Mouse (Mus musculus): ENCODE measurements at regions not wholly inside any gene's neighbourhood (a gene's known extent, or its start where the extent isn't known, plus 50 kb on each side); places are given as distances from the start of the nearest gene placed in this dataset.

DNA sequence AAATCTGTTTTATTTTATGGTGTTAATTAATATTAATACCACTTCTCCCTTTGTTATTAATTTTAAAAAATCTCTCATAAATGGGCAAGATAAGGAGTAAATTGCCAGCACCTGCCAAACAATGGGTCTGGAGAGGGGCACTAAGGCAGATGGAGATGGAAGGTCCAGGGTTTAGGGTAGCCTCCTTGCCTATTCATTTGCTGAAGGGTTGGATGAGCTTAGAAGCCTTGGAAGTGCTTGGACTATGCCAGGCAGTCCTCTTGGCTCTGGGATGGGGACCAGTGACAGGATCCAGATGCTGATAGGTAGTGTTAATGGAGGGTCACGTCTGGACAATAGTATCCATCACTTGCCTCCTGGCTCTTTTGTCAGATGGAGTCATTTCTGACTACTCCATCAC, 82.7 kb downstream of the Nr2f2 start:
- Histone ChIP-seq H3K9ac (replicated peaks; ENCODE audit: low read length) (no peak overlapping the region), H3K4me1 (ENCODE audit: control insufficient read depth, insufficient read depth, low read length) (peaks cover 3% of the 10 kb centered on the region), H3K36me3 (replicated peaks; ENCODE audit: control insufficient read depth, insufficient read depth, low read depth, low read length) (no peaks in the 10 kb centered on the region), H3K4me2 (ENCODE audit: low read depth, low read length) (no peak overlapping the region), H3K9me3 (replicated peaks; ENCODE audit: control insufficient read depth, low read length) (no peaks in the 10 kb centered on the region), H3K27me3 (ENCODE audit: control insufficient read depth, insufficient read depth, low read length) (peaks cover 57% of the 10 kb centered on the region), H3K4me3 (ENCODE audit: low read depth, low read length) (no peak overlapping the region), H3K27ac (replicated peaks; ENCODE audit: low read depth, low read length) (no peak overlapping the region)
- WGBS: 0% methylated on average over 1 of the region's 1 CpGs
- ATAC-seq (replicated peaks; ENCODE audit: insufficient number of reproducible peaks, low FRiP score, low TSS enrichment, low read depth) (no peak), DNase-seq (ENCODE audit: low spot score) (no peak)

GRCm38 (mm10) chr7:70283166-70283565, 83.4 kb downstream of the Nr2f2 start:
- DNase-seq (ENCODE audit: low spot score) (no peak), ATAC-seq (replicated peaks; ENCODE audit: insufficient number of reproducible peaks, low FRiP score, low TSS enrichment, low read depth) (no peak)
- Histone ChIP-seq H3K4me1 (ENCODE audit: control insufficient read depth, insufficient read depth, low read length) (peaks cover 3% of the 10 kb centered on the region), H3K9me3 (replicated peaks; ENCODE audit: control insufficient read depth, low read length) (no peaks in the 10 kb centered on the region), H3K9ac (replicated peaks; ENCODE audit: low read length) (no peak overlapping the region), H3K27ac (replicated peaks; ENCODE audit: low read depth, low read length) (no peak overlapping the region), H3K27me3 (ENCODE audit: control insufficient read depth, insufficient read depth, low read length) (peaks cover 55% of the 10 kb centered on the region), H3K4me2 (ENCODE audit: low read depth, low read length) (no peak overlapping the region), H3K4me3 (ENCODE audit: low read depth, low read length) (no peak overlapping the region), H3K36me3 (replicated peaks; ENCODE audit: control insufficient read depth, insufficient read depth, low read depth, low read length) (no peaks in the 10 kb centered on the region)
- WGBS: 6% methylated on average over 4 of the region's 4 CpGs

DNA sequence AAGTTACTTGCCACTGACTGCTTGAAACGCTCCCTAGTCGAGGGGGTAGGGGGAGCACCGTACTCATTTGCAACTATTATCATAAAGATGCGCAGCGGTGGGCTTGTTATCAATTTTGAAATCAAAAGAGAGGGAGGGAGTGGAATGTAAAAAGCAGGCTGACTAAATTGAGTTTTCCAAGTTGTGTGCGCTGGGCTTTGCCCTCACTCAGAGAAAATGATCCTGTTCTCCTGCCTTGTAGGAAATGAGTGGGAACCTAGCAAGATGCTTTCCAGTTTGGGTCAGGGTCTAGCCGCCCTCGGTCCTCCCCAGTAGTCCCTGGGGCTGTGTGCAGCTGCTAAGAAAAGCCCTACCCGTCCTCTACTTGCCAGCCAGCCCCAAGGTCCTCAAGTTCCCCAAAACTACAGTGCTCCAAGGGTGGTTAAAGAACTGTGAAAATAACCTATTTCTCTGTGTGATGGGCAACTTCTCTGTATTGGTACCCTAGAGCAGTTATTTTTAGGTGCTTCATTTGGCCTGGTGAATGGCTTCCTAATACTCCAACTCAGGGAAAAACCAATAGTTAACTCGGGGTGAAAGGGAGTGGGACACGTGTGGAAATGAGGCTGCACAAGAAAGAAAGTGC, 84.5 kb downstream of the Nr2f2 start:
- peaks cover 50% of the 10 kb centered on the region for H3K27me3 ChIP-seq (ENCODE audit: control insufficient read depth, insufficient read depth, low read length)
- no peak overlapping the region for H3K4me3 ChIP-seq (ENCODE audit: low read depth, low read length)
- DNase-seq (ENCODE audit: low spot score) (peak; percentile 15), ATAC-seq (replicated peaks; ENCODE audit: insufficient number of reproducible peaks, low FRiP score, low TSS enrichment, low read depth) (no peak)
- no peaks in the 10 kb centered on the region for H3K36me3 ChIP-seq (replicated peaks; ENCODE audit: control insufficient read depth, insufficient read depth, low read depth, low read length)
- 1% methylated on average over 11 of the region's 11 CpGs for WGBS
- no peak overlapping the region for H3K4me2 ChIP-seq (ENCODE audit: low read depth, low read length)
- H3K9ac ChIP-seq (replicated peaks; ENCODE audit: low read length): no peak overlapping the region
- peaks cover 3% of the 10 kb centered on the region; the same call in 1 of the 2 replicates for H3K4me1 ChIP-seq (ENCODE audit: control insufficient read depth, insufficient read depth, low read length)
- no peaks in the 10 kb centered on the region for H3K9me3 ChIP-seq (replicated peaks; ENCODE audit: control insufficient read depth, low read length)
- no peak overlapping the region for H3K27ac ChIP-seq (replicated peaks; ENCODE audit: low read depth, low read length)

GRCm38 (mm10) chr7:70281381-70281750, 85.2 kb downstream of the Nr2f2 start:
- Histone ChIP-seq H3K4me1 (ENCODE audit: control insufficient read depth, insufficient read depth, low read length) (peaks cover 3% of the 10 kb centered on the region; the same call in 1 of the 2 replicates), H3K4me3 (ENCODE audit: low read depth, low read length) (peak overlapping the region; percentile 8; the same call in 1 of the 2 replicates), H3K9me3 (replicated peaks; ENCODE audit: control insufficient read depth, low read length) (no peaks in the 10 kb centered on the region), H3K36me3 (replicated peaks; ENCODE audit: control insufficient read depth, insufficient read depth, low read depth, low read length) (no peaks in the 10 kb centered on the region), H3K9ac (replicated peaks; ENCODE audit: low read length) (no peak overlapping the region), H3K4me2 (ENCODE audit: low read depth, low read length) (peak overlapping the region; percentile 49), H3K27me3 (ENCODE audit: control insufficient read depth, insufficient read depth, low read length) (peaks cover 47% of the 10 kb centered on the region), H3K27ac (replicated peaks; ENCODE audit: low read depth, low read length) (no peak overlapping the region)
- under 1% methylated on average over 22 of the region's 22 CpGs for WGBS
- ATAC-seq (replicated peaks; ENCODE audit: insufficient number of reproducible peaks, low FRiP score, low TSS enrichment, low read depth): peak; percentile 65
- peak; percentile 35 for DNase-seq (ENCODE audit: low spot score)

DNA sequence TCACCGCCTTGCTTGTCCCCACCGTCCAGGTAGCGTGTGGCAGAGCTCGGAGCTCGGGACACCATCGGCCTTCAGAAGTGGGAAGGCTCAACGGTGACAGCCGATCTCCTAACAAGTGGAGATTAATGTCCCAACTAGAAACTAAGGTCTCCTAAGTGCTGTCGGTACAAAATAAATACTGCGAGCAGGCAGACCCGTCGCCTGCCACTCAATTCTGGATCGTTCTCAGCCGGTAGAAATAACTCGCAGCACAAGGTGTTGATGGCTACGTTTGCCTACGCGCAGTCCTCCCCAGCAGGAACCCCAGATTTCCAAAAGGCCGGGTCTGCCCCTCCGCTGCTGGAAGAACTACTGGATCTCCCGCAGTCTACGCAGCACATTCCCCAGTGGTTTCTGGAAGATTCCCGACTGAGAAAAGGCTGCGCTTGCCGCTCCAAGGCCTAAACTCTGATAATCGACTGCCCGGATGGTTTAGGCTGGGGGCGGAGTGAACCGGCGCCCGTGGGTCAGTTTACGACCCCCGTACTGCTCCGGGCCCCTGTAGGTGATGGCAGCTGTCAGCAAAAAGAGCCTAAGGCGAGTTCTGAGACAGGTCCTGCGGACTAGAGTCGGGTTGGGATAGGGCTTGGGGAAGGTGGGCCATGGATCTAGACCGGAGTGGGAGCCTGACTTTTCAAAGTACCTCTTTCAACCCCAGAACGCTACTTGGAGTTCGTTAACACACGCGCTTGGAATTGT, 85.7 kb downstream of the Nr2f2 start:
- peak overlapping the region; percentile 19 for H3K4me3 ChIP-seq (ENCODE audit: low read depth, low read length)
- peak overlapping the region; percentile 49 for H3K4me2 ChIP-seq (ENCODE audit: low read depth, low read length)
- peak overlapping the region; percentile 25; the same call in 1 of the 2 replicates for H3K9ac ChIP-seq (replicated peaks; ENCODE audit: low read length)
- under 1% methylated on average over 42 of the region's 42 CpGs for WGBS
- no peaks in the 10 kb centered on the region for H3K9me3 ChIP-seq (replicated peaks; ENCODE audit: control insufficient read depth, low read length)
- DNase-seq (ENCODE audit: low spot score) (peak; percentile 41), ATAC-seq (replicated peaks; ENCODE audit: insufficient number of reproducible peaks, low FRiP score, low TSS enrichment, low read depth) (no peak)
- peaks cover 3% of the 10 kb centered on the region; the same call in 1 of the 2 replicates for H3K4me1 ChIP-seq (ENCODE audit: control insufficient read depth, insufficient read depth, low read length)
- no peaks in the 10 kb centered on the region for H3K36me3 ChIP-seq (replicated peaks; ENCODE audit: control insufficient read depth, insufficient read depth, low read depth, low read length)
- H3K27ac ChIP-seq (replicated peaks; ENCODE audit: low read depth, low read length): no peak overlapping the region
- H3K27me3 ChIP-seq (ENCODE audit: control insufficient read depth, insufficient read depth, low read length): peaks cover 44% of the 10 kb centered on the region

DNA sequence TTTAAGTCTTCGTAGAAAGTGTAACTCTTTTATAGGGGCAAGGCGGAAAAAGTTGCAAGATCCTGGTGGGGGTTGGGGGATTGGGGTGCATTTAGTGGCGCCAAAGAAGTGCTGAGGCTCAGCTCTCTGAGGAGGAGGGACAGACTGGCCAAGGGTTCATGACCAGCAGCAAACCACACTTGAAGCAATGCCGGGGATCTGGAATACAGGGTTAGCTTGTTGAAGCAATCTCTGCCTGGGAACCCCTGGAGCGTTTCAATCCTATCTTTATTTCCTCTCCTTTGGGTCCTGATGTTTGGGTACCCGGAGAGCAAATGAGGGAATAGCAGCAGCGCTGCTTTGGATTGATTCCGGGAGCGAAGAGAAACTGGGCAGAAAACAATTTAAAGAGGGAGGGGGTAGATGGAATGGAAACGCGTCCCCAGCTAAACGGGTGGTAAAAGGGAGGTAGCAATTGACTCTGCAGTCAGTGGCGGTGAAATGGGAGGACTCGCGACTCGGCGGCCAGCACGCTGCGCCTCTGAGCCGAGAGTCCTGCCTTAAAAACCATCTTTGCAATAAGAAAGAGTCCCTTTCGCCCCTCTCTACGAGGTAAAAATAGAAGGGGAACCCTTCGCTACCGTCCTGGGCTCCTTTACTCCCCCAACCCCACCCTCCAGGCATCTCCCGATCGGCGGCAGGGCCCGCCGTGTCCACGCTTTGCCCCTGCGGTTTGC, 86.5 kb downstream of the Nr2f2 start:
- DNase-seq (ENCODE audit: low spot score) (no peak), ATAC-seq (replicated peaks; ENCODE audit: insufficient number of reproducible peaks, low FRiP score, low TSS enrichment, low read depth) (no peak)
- whole genome bisulfite sequencing: under 1% methylated on average over 31 of the region's 31 CpGs
- Histone ChIP-seq H3K27ac (replicated peaks; ENCODE audit: low read depth, low read length) (no peak overlapping the region), H3K4me2 (ENCODE audit: low read depth, low read length) (peak overlapping the region; percentile 49), H3K4me1 (ENCODE audit: control insufficient read depth, insufficient read depth, low read length) (peaks cover 3% of the 10 kb centered on the region; the same call in 1 of the 2 replicates), H3K9me3 (replicated peaks; ENCODE audit: control insufficient read depth, low read length) (no peaks in the 10 kb centered on the region), H3K9ac (replicated peaks; ENCODE audit: low read length) (peak overlapping the region; percentile 25; the same call in 1 of the 2 replicates), H3K4me3 (ENCODE audit: low read depth, low read length) (peak overlapping the region; percentile 19), H3K27me3 (ENCODE audit: control insufficient read depth, insufficient read depth, low read length) (peaks cover 38% of the 10 kb centered on the region), H3K36me3 (replicated peaks; ENCODE audit: control insufficient read depth, insufficient read depth, low read depth, low read length) (no peaks in the 10 kb centered on the region)

DNA sequence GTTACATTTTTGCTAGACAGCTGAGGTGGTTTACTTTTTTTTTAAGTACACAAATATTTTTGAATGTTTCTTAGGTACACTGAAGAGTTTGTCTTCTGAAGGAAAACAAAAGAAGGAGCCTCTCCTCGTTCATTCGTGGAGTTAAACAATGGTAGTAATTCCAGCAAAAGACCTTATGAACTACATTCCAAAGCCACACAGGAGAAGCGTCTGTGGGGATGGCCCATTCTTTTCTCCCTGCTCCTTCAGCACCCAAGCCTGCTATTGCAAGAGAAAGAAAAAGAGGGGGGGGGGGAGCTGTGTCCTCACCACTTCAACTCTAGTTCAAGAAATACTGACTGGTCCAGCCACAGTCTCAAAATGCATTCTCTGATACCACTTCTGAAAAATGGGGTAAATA, 87.4 kb downstream of the Nr2f2 start:
- Histone ChIP-seq H3K9me3 (replicated peaks; ENCODE audit: control insufficient read depth, low read length) (no peaks in the 10 kb centered on the region), H3K36me3 (replicated peaks; ENCODE audit: control insufficient read depth, insufficient read depth, low read depth, low read length) (no peaks in the 10 kb centered on the region), H3K4me3 (ENCODE audit: low read depth, low read length) (no peak overlapping the region), H3K4me1 (ENCODE audit: control insufficient read depth, insufficient read depth, low read length) (peaks cover 3% of the 10 kb centered on the region; the same call in 1 of the 2 replicates), H3K4me2 (ENCODE audit: low read depth, low read length) (no peak overlapping the region), H3K27ac (replicated peaks; ENCODE audit: low read depth, low read length) (no peak overlapping the region), H3K27me3 (ENCODE audit: control insufficient read depth, insufficient read depth, low read length) (peaks cover 35% of the 10 kb centered on the region), H3K9ac (replicated peaks; ENCODE audit: low read length) (no peak overlapping the region)
- WGBS: 3% methylated on average over 3 of the region's 3 CpGs
- ATAC-seq (replicated peaks; ENCODE audit: insufficient number of reproducible peaks, low FRiP score, low TSS enrichment, low read depth) (no peak), DNase-seq (ENCODE audit: low spot score) (no peak)

GRCm38 (mm10) chr7:70276078-70276477, 90.5 kb downstream of the Nr2f2 start:
- DNase-seq (ENCODE audit: low spot score) (no peak), ATAC-seq (replicated peaks; ENCODE audit: insufficient number of reproducible peaks, low FRiP score, low TSS enrichment, low read depth) (no peak)
- whole genome bisulfite sequencing: 60% methylated on average over 2 of the region's 2 CpGs
- Histone ChIP-seq H3K9ac (replicated peaks; ENCODE audit: low read length) (no peak overlapping the region), H3K27me3 (ENCODE audit: control insufficient read depth, insufficient read depth, low read length) (peaks cover 9% of the 10 kb centered on the region), H3K4me3 (ENCODE audit: low read depth, low read length) (no peak overlapping the region), H3K9me3 (replicated peaks; ENCODE audit: control insufficient read depth, low read length) (no peaks in the 10 kb centered on the region), H3K4me1 (ENCODE audit: control insufficient read depth, insufficient read depth, low read length) (no peaks in the 10 kb centered on the region), H3K4me2 (ENCODE audit: low read depth, low read length) (no peak overlapping the region), H3K36me3 (replicated peaks; ENCODE audit: control insufficient read depth, insufficient read depth, low read depth, low read length) (no peaks in the 10 kb centered on the region), H3K27ac (replicated peaks; ENCODE audit: low read depth, low read length) (no peak overlapping the region)

All from embryonic facial prominence, embryonic 11.5 days (tissue).